Mouse (Mus musculus) myocyte (in vitro differentiated cells): ENCODE data around the gene Tmem206.
A peak's percentile ranks its signal among the peaks of the same experiment; 100 is the strongest.

ENCODE experiments used
- MYOD1 ChIP-seq, 3 experiments: IDR thresholded peaks; one replicate each; pipeline ENCODE4 v1.6.1; 2011; ENCODE audit warnings: control low read depth in 2 of 3, low read depth in 2 of 3, mild to moderate bottlenecking in 2 of 3, moderate library complexity in 1 of 3; ENCODE audit not compliant: insufficient read length in 2 of 3, control insufficient read depth in 1 of 3
- POLR2A ChIP-seq: IDR thresholded peaks from one replicate; pipeline ENCODE4 v1.6.1; 2011; ENCODE audit warnings: low read depth, mild to moderate bottlenecking, control low read depth, moderate library complexity; ENCODE audit not compliant: insufficient read length
- POLR2AphosphoS2 ChIP-seq: IDR thresholded peaks from one replicate; pipeline ENCODE4 v1.6.1; 2011; ENCODE audit warnings: low read depth, control low read depth; ENCODE audit not compliant: insufficient read length
- TCF12 ChIP-seq: IDR thresholded peaks from one replicate; pipeline ENCODE4 v1.6.1; 2011; ENCODE audit warnings: mild to moderate bottlenecking, control low read depth; ENCODE audit not compliant: poor library complexity, insufficient read depth, severe bottlenecking

DNA sequence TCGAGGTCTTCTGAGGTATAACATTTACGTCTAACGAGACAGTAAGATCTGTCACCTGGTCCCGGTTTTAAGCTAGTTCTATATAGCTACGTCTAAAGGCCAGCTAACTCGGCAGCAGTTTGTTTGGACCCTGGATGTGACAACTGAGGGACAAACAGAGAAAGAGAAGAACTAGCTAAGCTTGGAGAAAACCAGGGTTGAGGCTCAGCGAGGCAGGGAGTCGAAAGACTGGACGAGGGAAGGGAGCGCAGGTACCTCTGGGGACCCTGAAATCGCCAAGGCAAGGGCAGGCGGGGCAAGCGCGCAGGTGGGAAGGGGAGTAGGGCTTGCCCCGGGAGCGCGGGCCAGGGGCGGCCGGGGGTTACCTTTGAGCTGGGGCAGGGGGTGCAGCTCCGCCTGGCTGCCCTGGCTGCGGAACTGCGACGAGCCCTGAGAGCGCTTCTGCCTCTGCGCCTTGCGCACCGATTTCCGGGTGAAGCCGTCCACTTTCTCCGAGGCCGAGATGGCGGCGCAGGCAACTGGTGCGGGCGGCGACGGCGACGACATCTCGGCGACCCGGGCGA, 70.2 kb downstream of the Tmem206 start:
- TF ChIP-seq POLR2A = peak; percentile 6
- no peak for TF ChIP-seq TCF12
- no peak for TF ChIP-seq POLR2AphosphoS2
- no peak for TF ChIP-seq MYOD1 (IDR thresholded peaks at IDR 0.05; ENCODE audit: control insufficient read depth in 1 of 3, insufficient read length in 2 of 3, low read depth in 2 of 3)
